ENCODE assay signal across 9 mouse cellular contexts in genomic region chr17:6961181-6962000, GRCm38 (mm10). TPM values are rescaled to one million over a fixed set of nuclear protein-coding genes. Genes with fewer than 3 reads are reported as not detected.
DNase-seq lines count a peak whose midpoint lies in the region; ATAC-seq and TF ChIP-seq lines count a peak whose summit lies in the region.
"Not testable (repeated sequence)": the region's sequence is repeated elsewhere in the genome, so short reads cannot be mapped to it uniquely, and the experiment has no call there.
"Had no signal": no experiment of that assay in that cellular context is flagged by ENCODE, and none has a peak within 500 bp of the region (broad histone marks: within the 10 kb centered on the region; RNA-seq: fewer than 3 reads in every experiment).

No protein-coding gene starts in this region.

- H3K4me1 ChIP-seq in CH12.LX (ENCODE audit: control insufficient read depth in 1 of 2, insufficient read depth in 2 of 2); forebrain, embryonic 14.5 days (ENCODE audit: control insufficient read depth, insufficient read depth, low read length); heart, postnatal 0 days (ENCODE audit: control insufficient read depth, insufficient read depth); limb, embryonic 15.5 days; midbrain, embryonic 14.5 days (ENCODE audit: control insufficient read depth, insufficient read depth, low read length): not testable (repeated sequence)

- not testable (repeated sequence) for H3K79me2 ChIP-seq in CH12.LX (replicated peaks; ENCODE audit: control insufficient read depth, extremely low read depth, insufficient read depth, poor library complexity, severe bottlenecking)

- peak overlapping the region; percentile 61; the same call in 1 of the 2 replicates for H3K4me2 ChIP-seq in CH12.LX (ENCODE audit: insufficient read depth, low read depth, poor library complexity, severe bottlenecking)
- H3K4me2 ChIP-seq in forebrain, embryonic 14.5 days (ENCODE audit: low read length): peak overlapping the region; percentile 34; the same call in 1 of the 2 replicates
- peak overlapping the region; percentile 51 for H3K4me2 ChIP-seq in heart, postnatal 0 days (ENCODE audit: low read depth, low read length)
- H3K4me2 ChIP-seq in limb, embryonic 15.5 days: peak overlapping the region; percentile 40
- H3K4me2 ChIP-seq in midbrain, embryonic 14.5 days (ENCODE audit: low read length): peak overlapping the region; percentile 42

- dilution Hi-C loops in CH12.LX (cut with MboI; ENCODE audit: extremely low pct_ligation_motif_present, extremely low pct_unique_long_range_greater_than_20kb, low sequenced_read_pairs): not testable (repeated sequence)

- ATAC-seq in forebrain, embryonic 14.5 days: peak; percentile 97
- peak; percentile 97 for ATAC-seq in heart, postnatal 0 days (ENCODE audit: insufficient read depth, low read depth)
- ATAC-seq in limb, embryonic 15.5 days (ENCODE audit: insufficient number of reproducible peaks, low FRiP score, low TSS enrichment, low read depth): peak; percentile 96
- ATAC-seq in midbrain, embryonic 14.5 days (ENCODE audit: low FRiP score, low TSS enrichment): peak; percentile 97

- not testable (repeated sequence) for H3K9ac ChIP-seq in CH12.LX (ENCODE audit: insufficient read depth, low read depth); forebrain, embryonic 14.5 days (ENCODE audit: low read length); heart, postnatal 0 days (replicated peaks; ENCODE audit: low read depth, low read length); limb, embryonic 15.5 days; midbrain, embryonic 14.5 days (replicated peaks; ENCODE audit: low read length)

- WGBS in forebrain, embryonic 14.5 days: under 1% methylated on average over 12 of the region's 48 CpGs
- WGBS in heart, postnatal 0 days: 2% methylated on average over 16 of the region's 48 CpGs
- under 1% methylated on average over 22 of the region's 48 CpGs for WGBS in limb, embryonic 15.5 days
- 2% methylated on average over 14 of the region's 48 CpGs for WGBS in midbrain, embryonic 14.5 days

- not testable (repeated sequence) for H3K36me3 ChIP-seq in CH12.LX (replicated peaks in 1 of 2; ENCODE audit: control insufficient read depth in 1 of 2, insufficient read depth in 1 of 2, low read length in 1 of 2); forebrain, embryonic 14.5 days (ENCODE audit: control insufficient read depth, insufficient read depth, low read length); heart, postnatal 0 days (replicated peaks; ENCODE audit: control insufficient read depth, insufficient read depth, low read length); limb, embryonic 15.5 days; midbrain, embryonic 14.5 days (ENCODE audit: control insufficient read depth, insufficient read depth, low read length); splenic B cell, adult 2 months (ENCODE audit: control insufficient read depth, insufficient read depth, low read length, poor library complexity, severe bottlenecking)

- DNase-seq in CH12.LX (ENCODE audit: extremely low read depth): not testable (repeated sequence)
- DNase-seq in cerebellum, adult 8-10 months: peak; percentile 59
- DNase-seq in forebrain, embryonic 14.5 days (ENCODE audit: low spot score): peak; percentile 4
- peak; percentile 5 for DNase-seq in heart, postnatal 0 days (ENCODE audit: low spot score)
- peak; percentile 74 for DNase-seq in kidney, adult 9 months
- DNase-seq in midbrain, embryonic 14.5 days: peak; percentile 14
- peak; percentile 36 for DNase-seq in splenic B cell, adult 2 months (ENCODE audit: low read depth, low spot score)

- peak overlapping the region in 2 of 3 experiments; percentile 23 to 35 for H3K4me3 ChIP-seq in CH12.LX (replicated peaks in 1 of 3; ENCODE audit: low read depth in 2 of 3, low read length in 2 of 3, poor library complexity in 1 of 3)
- H3K4me3 ChIP-seq in forebrain, embryonic 14.5 days (ENCODE audit: low read depth, low read length): peak overlapping the region; percentile 40
- peak overlapping the region; percentile 56 for H3K4me3 ChIP-seq in heart, postnatal 0 days (ENCODE audit: low read depth, low read length)
- peak overlapping the region; percentile 49 for H3K4me3 ChIP-seq in limb, embryonic 15.5 days
- H3K4me3 ChIP-seq in midbrain, embryonic 14.5 days (replicated peaks; ENCODE audit: low read depth, low read length): peak overlapping the region; percentile 44

- in situ Hi-C loops in CH12.LX (cut with MboI; ENCODE audit: low pct_ligation_motif_present, low pct_unique_long_range_greater_than_20kb, low sequenced_read_pairs): not testable (repeated sequence)

- H3K27me3 ChIP-seq in CH12.LX (replicated peaks); forebrain, embryonic 14.5 days (replicated peaks; ENCODE audit: control insufficient read depth, insufficient read depth, low read length); heart, postnatal 0 days (ENCODE audit: control insufficient read depth, insufficient read depth, low read length); limb, embryonic 15.5 days; midbrain, embryonic 14.5 days (ENCODE audit: control insufficient read depth, insufficient read depth, low read length); splenic B cell, adult 2 months (ENCODE audit: control insufficient read depth, insufficient read depth, low read length, poor library complexity, severe bottlenecking): not testable (repeated sequence)

- H3K9me3 ChIP-seq in CH12.LX (replicated peaks; ENCODE audit: low read length); forebrain, embryonic 14.5 days (replicated peaks; ENCODE audit: control insufficient read depth, low read length); heart, postnatal 0 days (replicated peaks; ENCODE audit: control insufficient read depth, low read length); limb, embryonic 15.5 days; midbrain, embryonic 14.5 days (ENCODE audit: control insufficient read depth, low read length): not testable (repeated sequence)

- not testable (repeated sequence) for H3K27ac ChIP-seq in CH12.LX (ENCODE audit: insufficient read depth, low read depth); forebrain, embryonic 14.5 days (ENCODE audit: low read depth, low read length); limb, embryonic 15.5 days; midbrain, embryonic 14.5 days (replicated peaks; ENCODE audit: low read depth, low read length)
- peak overlapping the region; percentile 70 for H3K27ac ChIP-seq in heart, postnatal 0 days (ENCODE audit: low read depth)

- TF ChIP-seq RAD21 in CH12.LX (IDR thresholded peaks at IDR 0.05; ENCODE audit: low read depth, low read length): not testable (repeated sequence)

- TF ChIP-seq POLR2A in CH12.LX (IDR thresholded peaks at IDR 0.05; ENCODE audit: low read depth, low read length): peak; percentile 55; the same call in 1 of the 2 replicates

- not testable (repeated sequence) for TF ChIP-seq CTCF in CH12.LX (conservative IDR thresholded peaks at IDR 0.05 in 1 of 2, IDR thresholded peaks at IDR 0.05 in 1 of 2; ENCODE audit: low read depth in 2 of 2, low read length in 2 of 2); heart, postnatal 0 days (IDR thresholded peaks at IDR 0.05; ENCODE audit: low read depth)

- TF ChIP-seq EP300 in CH12.LX (IDR thresholded peaks at IDR 0.05; ENCODE audit: low read length); heart, postnatal 0 days (IDR thresholded peaks at IDR 0.05; ENCODE audit: low read depth): not testable (repeated sequence)

RNA-seq across cellular contexts. Expression of gene Tagap1, which starts 0.4 kb away (rescaled TPM):
- total RNA-seq in CH12.LX (2012; rRNA removed) (15.0 and 16.8 TPM in 2 replicates), CH12.LX (2014; rRNA removed) (20.3 and 22.4 TPM in 2 replicates)
- polyA plus RNA-seq in CH12.LX (2012; ENCODE audit: insufficient read length, low read depth): 17.4 and 21.1 TPM in 2 replicates
- polyA plus RNA-seq in forebrain, embryonic 14.5 days (2014; fragmentation: Nextera tagmentation; extraction: Ambion mirVana): 59.8 and 65.3 TPM in 2 replicates
- 14.6 and 15.7 TPM in 2 replicates for total RNA-seq in heart, postnatal 0 days (2014; rRNA removed; ENCODE audit: low replicate concordance)
- 16.2 and 16.3 TPM in 2 replicates for polyA plus RNA-seq in heart, postnatal 0 days (2015; fragmentation: Nextera tagmentation; extraction: Ambion mirVana)
- 40.2 and 44.6 TPM in 2 replicates for polyA plus RNA-seq in limb, embryonic 15.5 days (2015; fragmentation: Nextera tagmentation; extraction: Ambion mirVana)
- 63.8 and 70.2 TPM in 2 replicates for polyA plus RNA-seq in midbrain, embryonic 14.5 days (2014; fragmentation: Nextera tagmentation; extraction: Ambion mirVana)

RNA-seq across cellular contexts. Expression of gene Rnaset2b, which starts 9.0 kb away (rescaled TPM):
- total RNA-seq in CH12.LX (2012; rRNA removed) (95.0 and 178 TPM in 2 replicates), CH12.LX (2014; rRNA removed) (124 and 131 TPM in 2 replicates)
- 234 and 241 TPM in 2 replicates for polyA plus RNA-seq in CH12.LX (2012; ENCODE audit: insufficient read length, low read depth)
- 93.3 and 108 TPM in 2 replicates for polyA plus RNA-seq in forebrain, embryonic 14.5 days (2014; fragmentation: Nextera tagmentation; extraction: Ambion mirVana)
- 106 and 142 TPM in 2 replicates for total RNA-seq in heart, postnatal 0 days (2014; rRNA removed; ENCODE audit: low replicate concordance)
- polyA plus RNA-seq in heart, postnatal 0 days (2015; fragmentation: Nextera tagmentation; extraction: Ambion mirVana): 331 and 343 TPM in 2 replicates
- 171 and 190 TPM in 2 replicates for polyA plus RNA-seq in limb, embryonic 15.5 days (2015; fragmentation: Nextera tagmentation; extraction: Ambion mirVana)
- polyA plus RNA-seq in midbrain, embryonic 14.5 days (2014; fragmentation: Nextera tagmentation; extraction: Ambion mirVana): 62.1 and 64.3 TPM in 2 replicates

RNA-seq across cellular contexts. Expression of gene Rsph3b, which starts 12.9 kb away (rescaled TPM):
- total RNA-seq in CH12.LX (2012; rRNA removed) (8.6 and 12.2 TPM in 2 replicates), CH12.LX (2014; rRNA removed) (8.3 and 8.9 TPM in 2 replicates)
- 19.5 and 19.7 TPM in 2 replicates for polyA plus RNA-seq in CH12.LX (2012; ENCODE audit: insufficient read length, low read depth)
- polyA plus RNA-seq in forebrain, embryonic 14.5 days (2014; fragmentation: Nextera tagmentation; extraction: Ambion mirVana): 57.7 and 60.2 TPM in 2 replicates
- 72.9 and 74.7 TPM in 2 replicates for total RNA-seq in heart, postnatal 0 days (2014; rRNA removed; ENCODE audit: low replicate concordance)
- 99.8 and 100 TPM in 2 replicates for polyA plus RNA-seq in heart, postnatal 0 days (2015; fragmentation: Nextera tagmentation; extraction: Ambion mirVana)
- polyA plus RNA-seq in limb, embryonic 15.5 days (2015; fragmentation: Nextera tagmentation; extraction: Ambion mirVana): 35.7 and 42.1 TPM in 2 replicates
- polyA plus RNA-seq in midbrain, embryonic 14.5 days (2014; fragmentation: Nextera tagmentation; extraction: Ambion mirVana): 53.3 and 55.9 TPM in 2 replicates

RNA-seq across cellular contexts. Expression of gene Gm49721, which starts 17.3 kb away (rescaled TPM):
- total RNA-seq in CH12.LX (2012; rRNA removed) (0.13 TPM in 1 of 2 replicates, not detected in the other), CH12.LX (2014; rRNA removed) (not detected in 2 replicates)
- polyA plus RNA-seq in CH12.LX (2012; ENCODE audit: insufficient read length, low read depth): not detected in 2 replicates
- 0.40 TPM in 1 of 2 replicates, not detected in the other for polyA plus RNA-seq in forebrain, embryonic 14.5 days (2014; fragmentation: Nextera tagmentation; extraction: Ambion mirVana)
- total RNA-seq in heart, postnatal 0 days (2014; rRNA removed; ENCODE audit: low replicate concordance): not detected in 2 replicates
- 0.05 and 0.10 TPM in 2 replicates for polyA plus RNA-seq in heart, postnatal 0 days (2015; fragmentation: Nextera tagmentation; extraction: Ambion mirVana)
- 0.41 TPM in 1 of 2 replicates, not detected in the other for polyA plus RNA-seq in limb, embryonic 15.5 days (2015; fragmentation: Nextera tagmentation; extraction: Ambion mirVana)
- 0.31 TPM in 1 of 2 replicates, not detected in the other for polyA plus RNA-seq in midbrain, embryonic 14.5 days (2014; fragmentation: Nextera tagmentation; extraction: Ambion mirVana)
- total RNA-seq: adrenal gland, adult 18-20 months had no signal
